Mouse (Mus musculus) embryonic facial prominence, embryonic 15.5 days (tissue): ENCODE measurements at regions not wholly inside any gene's neighbourhood (a gene's known extent, or its start where the extent isn't known, plus 50 kb on each side); places are given as distances from the start of the nearest gene placed in this dataset.

Source experiments
- ATAC-seq: fragments of 200-750 bp; cut with Nextera tagmentation; 2 replicates; pipeline ENCODE4 v1.8.0; 2017; ENCODE audit warnings: low read depth, moderate TSS enrichment; ENCODE audit not compliant: insufficient number of reproducible peaks, low FRiP score, low TSS enrichment
- H3K27ac ChIP-seq: fragments of 300-500 bp; sonication (generic); replicated peaks from 2 replicates; pipeline ENCODE4 v1.5.1; 2015; ENCODE audit warnings: mild to moderate bottlenecking, inconsistent platforms
- H3K27me3 ChIP-seq: fragments of 300-500 bp; sonication (generic); 2 replicates; pipeline ENCODE4 v1.6.1; 2015; ENCODE audit warnings: inconsistent platforms
- H3K36me3 ChIP-seq: fragments of 300-500 bp; sonication (generic); 2 replicates; pipeline ENCODE4 v1.6.1; 2015; ENCODE audit warnings: mild to moderate bottlenecking, inconsistent platforms
- H3K4me1 ChIP-seq: fragments of 300-500 bp; sonication (generic); 2 replicates; pipeline ENCODE4 v1.6.1; 2015; ENCODE audit warnings: inconsistent platforms
- H3K4me2 ChIP-seq: fragments of 300-500 bp; sonication (generic); replicated peaks from 2 replicates; pipeline ENCODE4 v1.6.1; 2015; ENCODE audit warnings: mild to moderate bottlenecking, inconsistent platforms
- H3K4me3 ChIP-seq: fragments of 300-500 bp; sonication (generic); replicated peaks from 2 replicates; pipeline ENCODE4 v1.5.1; 2015; ENCODE audit warnings: mild to moderate bottlenecking, inconsistent platforms
- H3K9ac ChIP-seq: fragments of 300-500 bp; sonication (generic); 2 replicates; pipeline ENCODE4 v1.6.1; 2015; ENCODE audit warnings: inconsistent platforms
- H3K9me3 ChIP-seq: fragments of 300-500 bp; sonication (generic); replicated peaks from 2 replicates; pipeline ENCODE4 v1.6.1; 2016; ENCODE audit warnings: inconsistent platforms
- WGBS: fragments of 180-500 bp; shearing (Covaris S2); methylation state at CpG from one replicate; pipeline ENCODE4 v1.1.7; 2015; 5-methylcytosine and 5-hydroxymethylcytosine counted together

DNA sequence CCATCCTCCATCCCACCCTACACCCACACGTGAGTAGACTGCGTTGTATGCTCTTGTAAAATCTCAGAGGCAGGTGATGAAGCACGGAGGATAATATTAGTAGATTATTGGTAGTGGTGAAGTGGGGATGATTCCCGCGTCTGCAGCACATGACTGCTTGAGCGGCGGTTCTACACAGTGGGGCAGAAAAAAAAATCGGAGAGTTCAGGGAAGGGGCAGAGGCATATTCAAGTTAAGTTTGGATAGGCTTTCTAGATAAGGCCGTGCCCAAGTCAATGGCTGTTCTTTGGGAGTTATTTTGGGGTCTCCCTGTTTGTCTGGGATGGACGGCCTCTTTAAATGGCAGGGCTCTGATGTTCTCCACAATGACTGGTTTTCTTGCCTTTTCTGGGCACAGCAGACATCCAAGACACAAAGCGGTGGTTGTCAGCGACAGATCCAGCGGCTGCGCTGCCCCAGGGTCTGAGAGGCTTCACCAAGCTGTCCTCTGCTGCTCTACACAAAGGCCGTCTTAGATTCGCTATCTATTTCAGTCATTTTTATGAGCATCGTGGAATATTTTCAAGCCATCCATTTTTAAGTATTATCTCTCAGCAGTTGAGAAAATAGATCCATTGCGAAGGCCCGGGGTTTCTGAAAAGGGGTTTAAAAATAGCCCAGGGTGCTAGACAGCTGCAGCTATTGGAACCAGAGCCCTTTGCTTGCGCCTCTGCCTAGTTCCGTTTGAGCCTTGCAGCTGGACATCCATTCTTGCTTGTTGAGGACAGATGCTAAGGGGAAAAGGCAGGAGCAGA lies 284.6 kb downstream of the Gm49356 start:
- Histone ChIP-seq H3K4me3 (no peak overlapping the region), H3K27ac (peak overlapping the region; percentile 63; the same call in 1 of the 2 replicates), H3K27me3 (no peaks in the 10 kb centered on the region), H3K9me3 (no peaks in the 10 kb centered on the region), H3K4me2 (no peak overlapping the region), H3K9ac (no peak overlapping the region), H3K36me3 (no peaks in the 10 kb centered on the region), H3K4me1 (0 out of 2 replicates have a peak, but pooled peaks cover 5% of the 10 kb centered on the region)
- ATAC-seq, result no peak
- 64% methylated on average over 21 of the region's 21 CpGs for WGBS

- Histone ChIP-seq H3K36me3 (no peaks in the 10 kb centered on the region), H3K27me3 (no peaks in the 10 kb centered on the region), H3K4me3 (no peak overlapping the region), H3K27ac (peak overlapping the region; percentile 63; the same call in 1 of the 2 replicates), H3K9ac (no peak overlapping the region), H3K9me3 (no peaks in the 10 kb centered on the region), H3K4me1 (0 out of 2 replicates have a peak, but pooled peaks cover 5% of the 10 kb centered on the region), H3K4me2 (no peak overlapping the region)
- WGBS, result 44% methylated on average over 7 of the region's 7 CpGs
- no peak for ATAC-seq
Observed at GRCm38 (mm10) chr15:59174246-59174751, 285.2 kb downstream of the Gm49356 start.

DNA sequence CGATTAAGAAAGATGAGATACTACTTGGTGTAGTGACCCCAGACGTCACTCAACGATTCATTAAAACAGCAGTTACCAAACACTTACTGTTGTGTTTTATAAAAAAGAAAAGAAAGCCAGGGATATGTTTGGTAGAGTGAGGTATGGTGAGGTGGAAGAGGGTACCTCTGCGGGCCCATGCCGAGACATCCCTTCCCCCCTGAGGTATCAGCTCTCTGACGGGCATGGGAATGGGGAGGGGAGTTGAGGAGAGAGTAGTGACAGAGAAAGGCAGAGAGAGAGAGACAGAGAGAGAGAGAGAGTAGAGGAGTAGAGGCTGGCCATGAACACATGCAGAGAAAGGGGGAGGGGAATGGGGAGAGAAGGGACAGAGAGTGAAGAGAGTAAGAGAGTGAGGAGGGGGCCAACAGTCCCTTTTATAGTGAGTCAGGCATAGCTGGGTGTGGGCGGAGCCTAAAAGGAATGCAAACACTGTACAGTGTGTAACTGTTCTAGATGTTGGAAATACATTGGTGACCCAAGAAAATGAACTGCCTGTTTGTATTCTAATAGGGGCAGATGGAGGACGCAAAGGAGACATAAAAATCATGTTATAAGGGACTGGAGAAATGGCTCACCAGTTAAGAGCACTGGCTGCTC lies 285.9 kb downstream of the Gm49356 start:
- Histone ChIP-seq H3K9me3 (no peaks in the 10 kb centered on the region), H3K4me1 (0 out of 2 replicates have a peak, but pooled peaks cover 5% of the 10 kb centered on the region), H3K4me2 (no peak overlapping the region), H3K9ac (no peak overlapping the region), H3K4me3 (no peak overlapping the region), H3K27me3 (no peaks in the 10 kb centered on the region), H3K27ac (0 out of 2 replicates have a peak overlapping the region, but pooled peaks have one; percentile 63), H3K36me3 (no peaks in the 10 kb centered on the region)
- WGBS, result 78% methylated on average over 8 of the region's 8 CpGs
- ATAC-seq, result no peak

GRCm38 (mm10) chr15:59180076-59180475 lies 291.0 kb downstream of the Gm49356 start:
- Histone ChIP-seq H3K4me1 (no peaks in the 10 kb centered on the region), H3K9ac (no peak overlapping the region), H3K27ac (no peak overlapping the region), H3K4me2 (no peak overlapping the region), H3K4me3 (no peak overlapping the region), H3K9me3 (no peaks in the 10 kb centered on the region), H3K27me3 (no peaks in the 10 kb centered on the region), H3K36me3 (no peaks in the 10 kb centered on the region)
- WGBS, result 93% methylated on average over 3 of the region's 3 CpGs
- no peak for ATAC-seq

DNA sequence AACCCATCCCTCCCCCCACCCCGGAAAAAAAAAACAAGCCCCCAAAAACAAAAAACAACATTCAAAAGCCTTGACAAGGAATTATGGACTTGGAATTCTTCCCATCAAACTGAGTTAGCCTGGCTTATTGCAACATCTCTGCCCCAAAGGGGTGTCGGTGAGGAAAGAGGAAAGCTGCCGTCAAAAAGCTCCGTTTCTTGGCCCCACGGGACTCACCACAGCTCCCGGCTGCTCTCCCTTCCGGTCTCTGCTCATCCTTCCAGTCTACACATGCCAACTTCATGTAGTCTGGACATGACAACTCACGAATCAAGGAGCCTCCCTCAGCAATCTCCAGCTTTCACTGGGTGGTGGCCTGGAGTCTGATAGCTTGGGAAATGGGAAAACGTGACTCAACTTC lies 295.4 kb downstream of the Gm49356 start:
- ATAC-seq, result no peak
- Histone ChIP-seq H3K27me3 (no peaks in the 10 kb centered on the region), H3K4me1 (peaks cover 5% of the 10 kb centered on the region; the same call in 1 of the 2 replicates), H3K4me2 (no peak overlapping the region), H3K9me3 (no peaks in the 10 kb centered on the region), H3K4me3 (no peak overlapping the region), H3K9ac (no peak overlapping the region), H3K27ac (no peak overlapping the region), H3K36me3 (no peaks in the 10 kb centered on the region)
- WGBS, result 51% methylated on average over 9 of the region's 9 CpGs

DNA sequence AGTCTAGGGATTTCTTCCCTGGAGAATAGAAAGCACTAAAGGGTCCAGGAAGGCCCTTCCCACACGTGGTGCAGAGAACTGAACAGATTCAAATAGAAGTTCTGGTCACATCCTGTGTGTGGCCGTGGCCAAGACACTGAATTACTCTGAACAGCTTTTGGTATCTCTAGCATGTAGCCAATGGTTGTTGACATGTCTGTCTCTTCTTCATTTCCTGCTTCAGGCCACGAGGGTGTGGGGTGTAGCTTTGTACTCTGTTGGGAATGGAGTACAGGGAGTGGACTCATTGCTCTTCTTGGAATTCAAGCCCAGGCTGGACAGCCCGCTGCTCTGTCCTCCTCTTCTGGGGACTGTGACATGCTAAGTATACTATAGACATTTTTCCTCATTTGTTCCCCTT lies 298.5 kb downstream of the Gm49356 start:
- no peaks in the 10 kb centered on the region for H3K9me3 ChIP-seq
- no peak for ATAC-seq
- 63% methylated on average over 4 of the region's 4 CpGs for WGBS

GRCm38 (mm10) chr15:59188371-59188770 lies 299.3 kb downstream of the Gm49356 start:
- Histone ChIP-seq H3K36me3 (no peaks in the 10 kb centered on the region), H3K27ac (no peak overlapping the region), H3K4me3 (no peak overlapping the region), H3K27me3 (no peaks in the 10 kb centered on the region), H3K9ac (no peak overlapping the region), H3K4me1 (peaks cover 5% of the 10 kb centered on the region; the same call in 1 of the 2 replicates), H3K4me2 (no peak overlapping the region), H3K9me3 (no peaks in the 10 kb centered on the region)
- WGBS, result 24% methylated on average over 4 of the region's 4 CpGs
- ATAC-seq, result no peak

More for the DNA sequence above, 298.5 kb downstream of the Gm49356 start:
- Histone ChIP-seq H3K4me2 (no peak overlapping the region), H3K27ac (no peak overlapping the region), H3K4me3 (no peak overlapping the region), H3K27me3 (no peaks in the 10 kb centered on the region), H3K9ac (no peak overlapping the region), H3K36me3 (no peaks in the 10 kb centered on the region), H3K4me1 (peaks cover 5% of the 10 kb centered on the region; the same call in 1 of the 2 replicates)

GRCm38 (mm10) chr15:59190511-59190910 lies 301.4 kb downstream of the Gm49356 start:
- no peaks in the 10 kb centered on the region for H3K9me3 ChIP-seq
- no peaks in the 10 kb centered on the region for H3K27me3 ChIP-seq
- 87% methylated on average over 5 of the region's 5 CpGs for WGBS
- no peak overlapping the region for H3K27ac ChIP-seq
- no peak overlapping the region for H3K4me3 ChIP-seq
- no peak for ATAC-seq
- H3K36me3 ChIP-seq, result no peaks in the 10 kb centered on the region
- no peak overlapping the region for H3K4me2 ChIP-seq
- no peak overlapping the region for H3K9ac ChIP-seq
- H3K4me1 ChIP-seq, result peaks cover 5% of the 10 kb centered on the region; the same call in 1 of the 2 replicates

GRCm38 (mm10) chr15:59194421-59194820 lies 305.3 kb downstream of the Gm49356 start:
- no peak for ATAC-seq
- H3K4me1 ChIP-seq, result peaks cover 17% of the 10 kb centered on the region
- no peak overlapping the region for H3K4me2 ChIP-seq
- H3K27ac ChIP-seq, result no peak overlapping the region
- H3K4me3 ChIP-seq, result no peak overlapping the region
- H3K9ac ChIP-seq, result no peak overlapping the region
- H3K36me3 ChIP-seq, result no peaks in the 10 kb centered on the region
- H3K27me3 ChIP-seq, result no peaks in the 10 kb centered on the region
- H3K9me3 ChIP-seq, result no peaks in the 10 kb centered on the region
- WGBS, result 63% methylated on average over 10 of the region's 10 CpGs

- no peak overlapping the region for H3K4me3 ChIP-seq
Observed at GRCm38 (mm10) chr15:59196351-59196750, 307.3 kb downstream of the Gm49356 start.

More at GRCm38 (mm10) chr15:59196351-59196750, 307.3 kb downstream of the Gm49356 start:
- no peak overlapping the region for H3K4me2 ChIP-seq
- peaks cover 17% of the 10 kb centered on the region for H3K4me1 ChIP-seq
- H3K9me3 ChIP-seq, result no peaks in the 10 kb centered on the region
- no peak overlapping the region for H3K9ac ChIP-seq
- H3K36me3 ChIP-seq, result no peaks in the 10 kb centered on the region
- H3K27ac ChIP-seq, result no peak overlapping the region
- WGBS, result 81% methylated on average over 5 of the region's 5 CpGs
- no peaks in the 10 kb centered on the region for H3K27me3 ChIP-seq
- ATAC-seq, result no peak
